Mouse (Mus musculus) layer of hippocampus, adult 2 months (tissue): ENCODE data around the gene Gne. TPM values are rescaled to one million over a fixed set of nuclear protein-coding genes. Genes with fewer than 3 reads are reported as not detected.
"Not testable (repeated sequence)": the region's sequence is repeated elsewhere in the genome, so short reads cannot be mapped to it uniquely, and the experiment has no call there.

ENCODE experiments used
- DNase-seq, 2 experiments: peaks; one replicate each; pipeline ENCODE4 v3.0.0; 2022; ENCODE audit warnings: low spot score in 2 of 2
- H3K27ac ChIP-seq: fragments of 200-600 bp; 2 replicates; pipeline ENCODE4 v1.8.1; 2022
- H3K4me3 ChIP-seq: fragments of 200-600 bp; 2 replicates; pipeline ENCODE4 v1.8.1; 2022; ENCODE audit warnings: mild to moderate bottlenecking
- CTCF ChIP-seq: fragments of 200-600 bp; conservative IDR thresholded peaks from 2 replicates; pipeline ENCODE4 v1.8.1; 2022; ENCODE audit warnings: antibody characterized with exemption, mild to moderate bottlenecking, moderate library complexity
- total RNA-seq, 2 experiments: library from RNA; stranded (reverse); gene quantifications; 2 replicates each; pipeline ENCODE4 v1.2.3; 2021

Gene Gne
- total RNA-seq, 2 experiments from 2014 or later = 47.4 to 53.1 TPM

- Histone ChIP-seq H3K4me3 (no peak overlapping the region), H3K27ac (no peak overlapping the region)
- no peak for DNase-seq
- TF ChIP-seq CTCF = no peak
Observed at GRCm38 (mm10) chr4:44069411-44069810, 14.6 kb downstream of the Gne start.

GRCm38 (mm10) chr4:44068736-44069135, 15.2 kb downstream of the Gne start:
- DNase-seq = no peak
- no peak overlapping the region for H3K4me3 ChIP-seq
- TF ChIP-seq CTCF = no peak
- H3K27ac ChIP-seq = no peak overlapping the region

- Histone ChIP-seq H3K4me3 (no peak overlapping the region), H3K27ac (no peak overlapping the region)
- TF ChIP-seq CTCF = no peak
- DNase-seq = no peak
Observed at GRCm38 (mm10) chr4:44066891-44067290, 17.1 kb downstream of the Gne start.

- Histone ChIP-seq H3K4me3 (no peak overlapping the region), H3K27ac (no peak overlapping the region)
- peak; percentile 85 to 94 for DNase-seq
- peak; percentile 100 for TF ChIP-seq CTCF
Observed at GRCm38 (mm10) chr4:44065355-44066025, 18.5 kb downstream of the Gne start.

- Histone ChIP-seq H3K4me3 (no peak overlapping the region), H3K27ac (no peak overlapping the region)
- TF ChIP-seq CTCF = no peak
- DNase-seq = no peak
Observed at GRCm38 (mm10) chr4:44062816-44063215, 21.2 kb downstream of the Gne start.

GRCm38 (mm10) chr4:44062062-44062461, 21.9 kb downstream of the Gne start:
- H3K27ac ChIP-seq = no peak overlapping the region
- no peak for DNase-seq

GRCm38 (mm10) chr4:44059674-44060073, 24.3 kb downstream of the Gne start:
- no peak for TF ChIP-seq CTCF
- no peak for DNase-seq
- Histone ChIP-seq H3K4me3 (no peak overlapping the region), H3K27ac (no peak overlapping the region)

More at GRCm38 (mm10) chr4:44062062-44062461, 21.9 kb downstream of the Gne start:
- H3K4me3 ChIP-seq = no peak overlapping the region
- no peak for TF ChIP-seq CTCF

GRCm38 (mm10) chr4:44049812-44050211, 34.2 kb downstream of the Gne start:
- no peak for TF ChIP-seq CTCF
- Histone ChIP-seq H3K4me3 (no peak overlapping the region), H3K27ac (no peak overlapping the region)
- DNase-seq = no peak

GRCm38 (mm10) chr4:44046066-44046465, 37.9 kb downstream of the Gne start:
- H3K4me3 ChIP-seq = no peak overlapping the region
- no peak for DNase-seq
- no peak for TF ChIP-seq CTCF

GRCm38 (mm10) chr4:44044685-44045356, 39.2 kb downstream of the Gne start:
- H3K4me3 ChIP-seq = no peak overlapping the region
- H3K27ac ChIP-seq = no peak overlapping the region
- DNase-seq = no peak
- no peak for TF ChIP-seq CTCF

More at GRCm38 (mm10) chr4:44046066-44046465, 37.9 kb downstream of the Gne start:
- H3K27ac ChIP-seq = no peak overlapping the region

- H3K27ac ChIP-seq, DNase-seq, H3K4me3 ChIP-seq: not testable (repeated sequence)
Observed at GRCm38 (mm10) chr4:44043182-44043581, 40.8 kb downstream of the Gne start.

- DNase-seq = no peak
- no peak for TF ChIP-seq CTCF
- Histone ChIP-seq H3K4me3 (no peak overlapping the region), H3K27ac (no peak overlapping the region)
Observed at GRCm38 (mm10) chr4:44042429-44042828, 41.5 kb downstream of the Gne start.

GRCm38 (mm10) chr4:44040802-44041201, 43.2 kb downstream of the Gne start:
- no peak for TF ChIP-seq CTCF
- DNase-seq = no peak
- Histone ChIP-seq H3K27ac (no peak overlapping the region), H3K4me3 (no peak overlapping the region)

- H3K27ac ChIP-seq = no peak overlapping the region
- H3K4me3 ChIP-seq = no peak overlapping the region
- no peak for TF ChIP-seq CTCF
- no peak for DNase-seq
Observed at GRCm38 (mm10) chr4:44036455-44036854, 47.5 kb downstream of the Gne start.
